Mouse (Mus musculus): ENCODE measurements around the gene Scp2. TPM values are rescaled to one million over a fixed set of nuclear protein-coding genes. Genes with fewer than 3 reads are reported as not detected.

Scp2 gene
- polyA plus RNA-seq, 1 experiment from 2014 or later, result 224 TPM

Small RNA genes within 50 kb of the gene (microRNA-seq; reads per million reads assigned to microRNA genes)
- gene Mir6397 (ENCODE audit: borderline number of aligned reads), result not detected

Other genes starting within 250 kb of the Scp2 start
- 33.2 and 34.1 TPM in 2 replicates for gene Cpt2, start 221.4 kb downstream of the Scp2 start, polyA plus RNA-seq (2015; fragmentation: Nextera tagmentation; extraction: Ambion mirVana)
- 0.12 and 0.16 TPM in 2 replicates for gene Slc1a7, start 176.7 kb downstream of the Scp2 start, polyA plus RNA-seq (2015; fragmentation: Nextera tagmentation; extraction: Ambion mirVana)
- gene Podn, start 48.6 kb downstream of the Scp2 start, polyA plus RNA-seq (2015; fragmentation: Nextera tagmentation; extraction: Ambion mirVana), result 4.5 and 5.5 TPM in 2 replicates
- 41.5 and 46.9 TPM in 2 replicates for gene Echdc2, start 20.4 kb upstream of the Scp2 start, polyA plus RNA-seq (2015; fragmentation: Nextera tagmentation; extraction: Ambion mirVana)
- 0.11 and 0.12 TPM in 2 replicates for gene Zyg11a, start 73.0 kb upstream of the Scp2 start, polyA plus RNA-seq (2015; fragmentation: Nextera tagmentation; extraction: Ambion mirVana)
- gene Zyg11b, start 156.1 kb upstream of the Scp2 start, polyA plus RNA-seq (2015; fragmentation: Nextera tagmentation; extraction: Ambion mirVana), result 10.7 and 11.5 TPM in 2 replicates
- gene Coa7, start 183.1 kb upstream of the Scp2 start, polyA plus RNA-seq (2015; fragmentation: Nextera tagmentation; extraction: Ambion mirVana), result 39.9 and 42.9 TPM in 2 replicates
- gene Shisal2a, start 238.4 kb upstream of the Scp2 start, polyA plus RNA-seq (2015; fragmentation: Nextera tagmentation; extraction: Ambion mirVana), result 3.6 and 3.8 TPM in 2 replicates

Data from embryonic facial prominence, embryonic 15.5 days (tissue).